Mouse (Mus musculus) lung, embryonic 15.5 days (tissue): ENCODE results near the gene Tmem56. TPM values are rescaled to one million over a fixed set of nuclear protein-coding genes. Genes with fewer than 3 reads are reported as not detected.

Experiments used
- ATAC-seq: fragments of 200-750 bp; cut with Nextera tagmentation; 2 replicates; pipeline ENCODE4 v1.8.0; 2017; ENCODE audit warnings: moderate number of reproducible peaks, borderline replicate concordance; ENCODE audit not compliant: low FRiP score, low TSS enrichment; ENCODE audit errors: extremely low read depth
- H3K27ac ChIP-seq: fragments of 300-500 bp; sonication (generic); 2 replicates; pipeline ENCODE4 v1.5.1; 2015; ENCODE audit warnings: moderate library complexity, mild to moderate bottlenecking, inconsistent platforms
- H3K27me3 ChIP-seq: fragments of 300-500 bp; sonication (generic); 2 replicates; pipeline ENCODE4 v1.6.1; 2015; ENCODE audit warnings: inconsistent platforms
- H3K36me3 ChIP-seq: fragments of 300-500 bp; sonication (generic); 2 replicates; pipeline ENCODE4 v1.6.1; 2015; ENCODE audit warnings: inconsistent platforms
- H3K4me1 ChIP-seq: fragments of 300-500 bp; sonication (generic); 2 replicates; pipeline ENCODE4 v1.6.1; 2015; ENCODE audit warnings: inconsistent platforms
- H3K4me2 ChIP-seq: fragments of 300-500 bp; sonication (generic); 2 replicates; pipeline ENCODE4 v1.6.1; 2015; ENCODE audit warnings: inconsistent platforms, mild to moderate bottlenecking, moderate library complexity
- H3K4me3 ChIP-seq: fragments of 300-500 bp; sonication (generic); 2 replicates; pipeline ENCODE4 v1.5.1; 2015; ENCODE audit warnings: mild to moderate bottlenecking, inconsistent platforms
- H3K9ac ChIP-seq: fragments of 300-500 bp; sonication (generic); 2 replicates; pipeline ENCODE4 v1.6.1; 2015; ENCODE audit warnings: inconsistent platforms
- H3K9me3 ChIP-seq: fragments of 300-500 bp; sonication (generic); 2 replicates; pipeline ENCODE4 v1.6.1; 2016; ENCODE audit warnings: inconsistent platforms
- whole genome bisulfite sequencing: fragments of 180-500 bp; shearing (Covaris S2); methylation state at CpG from one replicate; pipeline ENCODE4 v1.1.7; 2015; 5-methylcytosine and 5-hydroxymethylcytosine counted together
- polyA plus RNA-seq: library from polyadenylated mRNA; unstranded; fragments of >200 nt; fragmentation: Nextera tagmentation; extraction: Ambion mirVana; gene quantifications from 2 replicates; pipeline ENCODE4 v1.2.1, GENCODE M21; 2015

Tmem56 gene
- polyA plus RNA-seq: 0.36 and 0.40 TPM in 2 replicates

DNA sequence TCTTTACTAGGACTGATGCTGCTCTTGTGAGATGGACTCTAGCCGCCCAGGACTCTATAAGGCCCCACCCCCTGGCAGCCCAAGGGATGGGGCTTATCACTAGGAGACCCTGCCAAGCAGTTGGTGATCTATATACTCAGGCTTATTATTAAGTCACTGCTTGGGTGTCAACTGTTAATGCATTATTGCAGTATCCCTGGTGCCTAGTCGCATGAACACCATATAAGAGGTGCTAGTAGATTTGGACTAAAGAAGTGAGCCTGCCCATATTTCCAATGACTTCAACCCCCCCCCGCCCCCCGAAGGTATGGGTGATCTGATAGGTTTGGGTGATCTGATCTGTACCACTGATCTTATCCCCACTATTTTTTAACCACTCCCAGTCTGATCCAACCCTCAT lies at the start of gene Tmem56:
Gene Tmem56 (minus strand): TSS at position 101 of the 400 bp plus-strand sequence.
- Histone ChIP-seq H3K36me3 (no peaks in the 10 kb centered on the region), H3K4me2 (no peak within 1 kb of the TSS), H3K4me3 (no peak within 1 kb of the TSS), H3K27ac (no peak within 1 kb of the TSS), H3K9me3 (no peaks in the 10 kb centered on the region), H3K9ac (no peak within 1 kb of the TSS), H3K4me1 (no peaks in the 10 kb centered on the region), H3K27me3 (no peaks in the 10 kb centered on the region)
- ATAC-seq: no peak
- 80% methylated on average over 4 of the region's 4 CpGs for WGBS

GRCm38 (mm10) chr3:121330244-121330646 lies 47.3 kb upstream of the Tmem56 start:
- H3K27ac ChIP-seq: 0 out of 2 replicates have a peak overlapping the region, but pooled peaks have one; percentile 33
- WGBS: 56% methylated on average over 7 of the region's 7 CpGs
- ATAC-seq: no peak

DNA sequence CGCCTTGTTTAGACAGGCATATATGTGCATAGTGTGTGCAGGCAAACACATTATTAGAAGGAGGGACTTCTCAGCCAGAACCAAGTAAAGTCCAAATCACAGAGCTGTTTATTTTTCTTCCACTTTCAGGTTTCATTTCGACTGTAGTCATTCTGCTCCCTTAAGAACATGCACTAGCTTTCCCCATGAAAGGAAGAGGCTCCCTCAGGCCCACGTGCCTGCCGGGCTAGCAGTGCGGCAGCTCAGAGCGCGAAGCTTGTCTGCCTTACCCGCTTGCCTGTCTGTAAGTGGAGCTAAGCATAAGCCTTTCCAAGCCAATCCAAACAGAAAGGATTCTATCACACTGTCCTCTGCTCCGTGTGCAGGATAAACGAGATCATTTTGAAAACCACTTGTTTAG lies 46.7 kb upstream of the Tmem56 start:
- Histone ChIP-seq H3K4me2 (no peak overlapping the region), H3K9ac (no peak overlapping the region), H3K9me3 (no peaks in the 10 kb centered on the region), H3K27me3 (no peaks in the 10 kb centered on the region), H3K4me3 (no peak overlapping the region), H3K4me1 (peaks cover 15% of the 10 kb centered on the region), H3K27ac (no peak overlapping the region), H3K36me3 (no peaks in the 10 kb centered on the region)
- 52% methylated on average over 10 of the region's 10 CpGs for WGBS
- no peak for ATAC-seq

More at GRCm38 (mm10) chr3:121330244-121330646, 47.3 kb upstream of the Tmem56 start:
- H3K4me2 ChIP-seq: no peak overlapping the region
- H3K4me3 ChIP-seq: no peak overlapping the region
- H3K4me1 ChIP-seq: peaks cover 15% of the 10 kb centered on the region
- no peak overlapping the region for H3K9ac ChIP-seq
- H3K27me3 ChIP-seq: no peaks in the 10 kb centered on the region
- no peaks in the 10 kb centered on the region for H3K9me3 ChIP-seq
- no peaks in the 10 kb centered on the region for H3K36me3 ChIP-seq

GRCm38 (mm10) chr3:121327406-121327805 lies 44.5 kb upstream of the Tmem56 start:
- no peak overlapping the region for H3K27ac ChIP-seq
- no peak overlapping the region for H3K4me3 ChIP-seq
- ATAC-seq: no peak
- H3K4me2 ChIP-seq: no peak overlapping the region
- no peak overlapping the region for H3K9ac ChIP-seq
- H3K4me1 ChIP-seq: peaks cover 15% of the 10 kb centered on the region
- WGBS: 58% methylated on average over 5 of the region's 5 CpGs
- no peaks in the 10 kb centered on the region for H3K27me3 ChIP-seq
- no peaks in the 10 kb centered on the region for H3K9me3 ChIP-seq
- peaks cover 3% of the 10 kb centered on the region; the same call in 1 of the 2 replicates for H3K36me3 ChIP-seq

- ATAC-seq: no peak
- H3K36me3 ChIP-seq: peaks cover 3% of the 10 kb centered on the region; the same call in 1 of the 2 replicates
- H3K4me1 ChIP-seq: no peaks in the 10 kb centered on the region
- no peaks in the 10 kb centered on the region for H3K27me3 ChIP-seq
- no peak overlapping the region for H3K4me2 ChIP-seq
- WGBS: 93% methylated on average over 15 of the region's 15 CpGs
- no peak overlapping the region for H3K27ac ChIP-seq
- H3K9me3 ChIP-seq: no peaks in the 10 kb centered on the region
- no peak overlapping the region for H3K4me3 ChIP-seq
- no peak overlapping the region for H3K9ac ChIP-seq
Observed at GRCm38 (mm10) chr3:121323371-121323770, 40.5 kb upstream of the Tmem56 start.

GRCm38 (mm10) chr3:121320896-121321295 lies 38.0 kb upstream of the Tmem56 start:
- Histone ChIP-seq H3K4me2 (no peak overlapping the region), H3K9me3 (no peaks in the 10 kb centered on the region), H3K4me1 (no peaks in the 10 kb centered on the region), H3K4me3 (no peak overlapping the region), H3K27me3 (no peaks in the 10 kb centered on the region), H3K9ac (no peak overlapping the region), H3K27ac (no peak overlapping the region), H3K36me3 (peaks cover 3% of the 10 kb centered on the region; the same call in 1 of the 2 replicates)
- WGBS: 85% methylated on average over 1 of the region's 1 CpGs
- ATAC-seq: no peak

DNA sequence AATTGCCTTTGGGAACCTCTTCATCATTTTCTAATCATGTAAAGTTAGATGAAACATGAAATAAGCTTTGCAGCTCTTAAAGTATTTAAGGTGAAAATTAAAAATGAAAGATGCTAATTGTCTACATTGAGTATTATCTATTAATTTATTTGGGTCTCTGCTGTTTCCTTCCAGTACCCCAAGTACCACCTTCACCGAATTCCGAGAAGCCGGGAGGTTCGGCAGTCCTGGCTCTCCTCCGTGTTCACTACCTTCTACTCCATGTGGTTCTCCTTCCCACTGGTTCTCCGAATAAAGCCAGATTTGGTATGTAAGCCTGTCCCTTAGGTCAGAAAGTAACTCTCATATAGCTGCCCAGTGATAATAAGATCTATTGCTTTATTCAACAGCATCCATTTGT lies 37.0 kb upstream of the Tmem56 start:
- Histone ChIP-seq H3K4me2 (no peak overlapping the region), H3K4me3 (no peak overlapping the region), H3K27ac (no peak overlapping the region), H3K27me3 (no peaks in the 10 kb centered on the region), H3K9me3 (no peaks in the 10 kb centered on the region), H3K36me3 (peaks cover 3% of the 10 kb centered on the region; the same call in 1 of the 2 replicates), H3K9ac (no peak overlapping the region), H3K4me1 (no peaks in the 10 kb centered on the region)
- ATAC-seq: no peak
- 90% methylated on average over 6 of the region's 6 CpGs for WGBS

- H3K4me1 ChIP-seq: no peaks in the 10 kb centered on the region
- H3K27ac ChIP-seq: no peak overlapping the region
- 93% methylated on average over 7 of the region's 7 CpGs for WGBS
- no peaks in the 10 kb centered on the region for H3K27me3 ChIP-seq
- no peaks in the 10 kb centered on the region for H3K36me3 ChIP-seq
- H3K4me2 ChIP-seq: no peak overlapping the region
- ATAC-seq: no peak
- no peak overlapping the region for H3K9ac ChIP-seq
- no peak overlapping the region for H3K4me3 ChIP-seq
- H3K9me3 ChIP-seq: no peaks in the 10 kb centered on the region
Observed at GRCm38 (mm10) chr3:121315498-121315897, 32.6 kb upstream of the Tmem56 start.

DNA sequence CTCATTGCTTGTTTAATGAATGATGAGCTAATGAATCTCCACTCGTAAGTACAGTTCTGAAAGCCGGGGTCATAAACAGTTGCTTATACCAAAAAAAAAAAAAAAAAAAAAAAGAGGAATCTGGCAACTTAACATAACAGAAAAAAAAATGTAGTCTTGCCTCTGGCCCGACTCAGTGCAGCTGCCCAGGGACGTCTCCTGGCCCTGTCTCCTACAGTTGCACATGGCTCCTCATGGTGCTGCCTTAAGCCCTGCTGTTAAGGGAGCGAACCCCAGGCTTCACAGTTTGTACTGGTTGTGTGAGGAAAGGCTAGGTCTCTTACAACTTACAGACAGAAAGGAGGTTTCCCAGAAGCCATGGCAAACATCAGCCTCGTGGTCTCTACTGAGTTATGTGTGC lies 31.3 kb upstream of the Tmem56 start:
- no peak overlapping the region for H3K27ac ChIP-seq
- WGBS: 58% methylated on average over 6 of the region's 6 CpGs
- H3K4me1 ChIP-seq: no peaks in the 10 kb centered on the region
- no peaks in the 10 kb centered on the region for H3K27me3 ChIP-seq
- H3K4me3 ChIP-seq: no peak overlapping the region
- no peak overlapping the region for H3K9ac ChIP-seq
- no peak for ATAC-seq
- no peaks in the 10 kb centered on the region for H3K36me3 ChIP-seq
- H3K4me2 ChIP-seq: no peak overlapping the region
- H3K9me3 ChIP-seq: no peaks in the 10 kb centered on the region

DNA sequence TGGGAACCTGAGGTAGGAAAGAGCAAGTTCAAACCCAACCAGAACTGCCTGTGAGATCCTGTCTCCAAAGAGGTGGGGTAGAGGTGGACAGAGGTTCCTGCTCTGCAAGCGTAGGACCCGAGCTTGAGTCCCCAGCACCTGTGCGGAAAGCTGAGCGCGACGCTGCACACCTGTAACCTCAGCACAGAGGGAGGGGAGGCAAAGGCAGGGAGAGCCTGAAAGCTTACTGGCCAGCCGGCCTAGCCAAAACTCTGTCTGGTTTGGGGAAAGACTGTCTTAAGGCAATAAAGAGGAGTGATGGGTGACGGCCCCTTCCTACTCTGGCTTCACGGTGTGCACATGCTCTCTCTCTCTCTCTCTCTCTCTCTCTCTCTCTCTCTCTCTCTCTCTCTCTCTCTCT lies 30.1 kb upstream of the Tmem56 start:
- H3K4me1 ChIP-seq: no peaks in the 10 kb centered on the region
- H3K9me3 ChIP-seq: no peaks in the 10 kb centered on the region
- 62% methylated on average over 9 of the region's 9 CpGs for WGBS

DNA sequence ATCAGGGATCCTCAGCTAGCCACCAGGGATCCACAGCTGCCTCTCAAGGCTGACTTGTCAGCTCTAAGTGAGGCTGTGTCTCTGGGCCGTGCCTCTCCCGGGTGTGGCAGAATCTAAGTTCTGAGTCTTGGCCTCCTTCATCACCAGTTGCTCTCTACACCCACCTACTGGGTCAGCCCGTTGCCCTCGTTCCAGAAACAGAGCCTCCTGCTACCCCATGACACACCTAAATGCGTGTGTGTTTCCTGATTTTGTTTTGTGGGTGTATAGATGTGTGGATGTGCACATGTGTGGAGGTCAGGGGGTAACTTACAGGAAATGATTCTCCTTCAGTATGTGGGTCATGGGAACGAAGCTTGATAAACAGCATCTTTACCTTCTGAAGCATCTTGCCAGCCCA lies 29.5 kb upstream of the Tmem56 start:
- WGBS: 80% methylated on average over 6 of the region's 6 CpGs
- no peaks in the 10 kb centered on the region for H3K9me3 ChIP-seq
- H3K4me3 ChIP-seq: no peak overlapping the region
- no peaks in the 10 kb centered on the region for H3K4me1 ChIP-seq
- H3K36me3 ChIP-seq: no peaks in the 10 kb centered on the region
- no peak overlapping the region for H3K27ac ChIP-seq
- H3K27me3 ChIP-seq: no peaks in the 10 kb centered on the region
- ATAC-seq: no peak
- H3K9ac ChIP-seq: no peak overlapping the region
- no peak overlapping the region for H3K4me2 ChIP-seq

More for the DNA sequence above, 30.1 kb upstream of the Tmem56 start:
- no peak for ATAC-seq
- Histone ChIP-seq H3K27me3 (no peaks in the 10 kb centered on the region), H3K4me3 (no peak overlapping the region), H3K9ac (no peak overlapping the region), H3K4me2 (no peak overlapping the region), H3K27ac (no peak overlapping the region), H3K36me3 (no peaks in the 10 kb centered on the region)

GRCm38 (mm10) chr3:121309896-121310714 lies 27.2 kb upstream of the Tmem56 start:
- no peak for ATAC-seq

More at GRCm38 (mm10) chr3:121309896-121310714, 27.2 kb upstream of the Tmem56 start:
- H3K4me2 ChIP-seq: no peak overlapping the region
- H3K27me3 ChIP-seq: no peaks in the 10 kb centered on the region
- H3K9me3 ChIP-seq: no peaks in the 10 kb centered on the region
- no peak overlapping the region for H3K9ac ChIP-seq
- no peak overlapping the region for H3K27ac ChIP-seq
- H3K36me3 ChIP-seq: no peaks in the 10 kb centered on the region
- 72% methylated on average over 16 of the region's 16 CpGs for WGBS
- no peak overlapping the region for H3K4me3 ChIP-seq
- no peaks in the 10 kb centered on the region for H3K4me1 ChIP-seq
